Mouse (Mus musculus) hindbrain, embryonic 12.5 days (tissue): ENCODE measurements around the gene Gm20814. TPM values are rescaled to one million over a fixed set of nuclear protein-coding genes. Genes with fewer than 3 reads are reported as not detected.
"Not testable (repeated sequence)": the region's sequence is repeated elsewhere in the genome, so short reads cannot be mapped to it uniquely, and the experiment has no call there.

ENCODE experiments used
- ATAC-seq: fragments of 200-750 bp; cut with Nextera tagmentation; 2 replicates; pipeline ENCODE4 v1.8.0; 2017; ENCODE audit warnings: moderate TSS enrichment; ENCODE audit not compliant: low FRiP score
- H3K27ac ChIP-seq: fragments of 300-500 bp; sonication (generic); 2 replicates; pipeline ENCODE4 v1.5.1; 2016; ENCODE audit warnings: mild to moderate bottlenecking
- H3K27me3 ChIP-seq: fragments of 300-500 bp; sonication (generic); 2 replicates; pipeline ENCODE4 v1.6.1; 2016; ENCODE audit warnings: mild to moderate bottlenecking
- H3K36me3 ChIP-seq: fragments of 300-500 bp; sonication (generic); 2 replicates; pipeline ENCODE4 v1.6.1; 2016; ENCODE audit warnings: mild to moderate bottlenecking
- H3K4me1 ChIP-seq: fragments of 300-500 bp; sonication (generic); 2 replicates; pipeline ENCODE4 v1.6.1; 2016
- H3K4me2 ChIP-seq: fragments of 300-500 bp; sonication (generic); replicated peaks from 2 replicates; pipeline ENCODE4 v1.6.1; 2016; ENCODE audit warnings: mild to moderate bottlenecking
- H3K4me3 ChIP-seq: fragments of 300-500 bp; sonication (generic); 2 replicates; pipeline ENCODE4 v1.5.1; 2016; ENCODE audit warnings: mild to moderate bottlenecking
- H3K9ac ChIP-seq: fragments of 300-500 bp; sonication (generic); 2 replicates; pipeline ENCODE4 v1.6.1; 2016; ENCODE audit warnings: mild to moderate bottlenecking, moderate library complexity
- H3K9me3 ChIP-seq: fragments of 300-500 bp; sonication (generic); replicated peaks from 2 replicates; pipeline ENCODE4 v1.6.1; 2016; ENCODE audit warnings: mild to moderate bottlenecking
- WGBS: fragments of 180-500 bp; shearing (Covaris S2); methylation state at CpG from one replicate; pipeline ENCODE4 v1.1.7; 2016; 5-methylcytosine and 5-hydroxymethylcytosine counted together
- polyA plus RNA-seq: library from polyadenylated mRNA; unstranded; fragments of >200 nt; fragmentation: Nextera tagmentation; extraction: Ambion mirVana; gene quantifications from 2 replicates; pipeline ENCODE4 v1.2.1, GENCODE M21; 2016

Gene Gm20814
- not detected in 2 replicates for polyA plus RNA-seq

DNA sequence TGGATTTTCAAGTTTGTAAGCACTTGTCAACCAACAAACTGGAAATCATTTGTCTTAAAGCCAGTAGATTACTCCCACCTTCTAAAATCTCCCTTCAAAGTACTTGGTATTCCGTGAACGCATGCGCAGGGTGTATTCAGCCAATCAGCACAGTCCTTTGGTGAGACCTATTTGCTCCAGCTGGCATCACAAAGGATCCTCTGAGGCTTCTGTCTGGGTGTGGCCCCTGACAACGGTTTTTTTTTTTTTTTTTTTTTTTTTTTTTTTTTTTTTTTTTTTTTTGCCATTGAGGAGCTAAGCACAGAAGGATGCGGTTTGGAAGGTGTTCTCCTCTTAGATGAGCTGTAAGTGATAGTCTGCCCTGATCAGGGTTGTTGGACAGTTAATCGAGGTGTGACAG, at the start of gene Gm20814:
TSS of gene Gm20814 (plus strand) at position 301 of the 400 bp plus-strand sequence.
- no CpG with 5 or more reads among the region's 6 CpGs for WGBS

More for the DNA sequence above, at the start of gene Gm20814:
- not testable (repeated sequence) for H3K27me3 ChIP-seq, H3K4me3 ChIP-seq, H3K36me3 ChIP-seq, H3K4me2 ChIP-seq, H3K9me3 ChIP-seq, H3K27ac ChIP-seq, ATAC-seq, H3K4me1 ChIP-seq, H3K9ac ChIP-seq
